Mouse (Mus musculus) urinary bladder, postnatal 25 days (tissue): Measurements from ENCODE around the gene Colq.

ENCODE experiments used
- DNase-seq: peaks from one replicate; pipeline ENCODE4 v3.0.0; 2022; ENCODE audit warnings: low spot score

The Colq gene

DNA sequence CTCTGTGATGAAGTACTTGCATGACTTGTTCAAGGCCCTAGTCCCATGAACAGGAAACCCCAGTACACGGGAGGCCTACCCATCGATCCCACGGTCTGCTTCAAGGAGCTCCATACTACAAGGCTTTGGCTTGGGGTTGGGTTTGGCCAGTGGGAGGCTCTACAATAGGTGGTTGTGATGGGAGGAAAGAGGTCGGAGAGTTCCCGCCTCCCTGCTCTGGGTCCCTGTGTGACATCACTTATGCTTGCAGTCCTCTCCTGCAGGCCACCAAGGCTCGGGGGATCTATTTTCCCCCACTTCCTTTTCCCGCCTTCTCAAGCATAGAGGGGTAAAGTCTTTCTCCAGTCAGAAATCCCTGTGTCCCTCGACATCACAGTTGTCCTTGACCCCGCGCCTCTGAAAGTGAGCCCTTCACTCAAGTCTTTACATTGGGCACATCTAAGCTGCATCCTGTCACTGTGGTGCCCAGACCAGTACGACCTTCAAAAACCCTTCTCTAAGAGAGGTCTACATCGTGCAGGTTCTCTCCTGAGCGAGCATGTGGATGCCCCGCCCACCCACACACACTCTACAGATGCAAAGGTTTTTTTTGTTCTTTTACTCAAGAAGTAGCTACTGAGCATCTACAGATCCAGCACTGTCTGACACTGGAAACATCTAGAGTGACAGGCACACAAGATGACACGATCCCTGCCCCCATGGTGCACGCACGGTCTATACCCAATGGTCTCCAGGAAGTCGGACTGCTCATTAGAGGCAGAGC lies 16.1 kb downstream of the Colq start:
- DNase-seq = no peak

DNA sequence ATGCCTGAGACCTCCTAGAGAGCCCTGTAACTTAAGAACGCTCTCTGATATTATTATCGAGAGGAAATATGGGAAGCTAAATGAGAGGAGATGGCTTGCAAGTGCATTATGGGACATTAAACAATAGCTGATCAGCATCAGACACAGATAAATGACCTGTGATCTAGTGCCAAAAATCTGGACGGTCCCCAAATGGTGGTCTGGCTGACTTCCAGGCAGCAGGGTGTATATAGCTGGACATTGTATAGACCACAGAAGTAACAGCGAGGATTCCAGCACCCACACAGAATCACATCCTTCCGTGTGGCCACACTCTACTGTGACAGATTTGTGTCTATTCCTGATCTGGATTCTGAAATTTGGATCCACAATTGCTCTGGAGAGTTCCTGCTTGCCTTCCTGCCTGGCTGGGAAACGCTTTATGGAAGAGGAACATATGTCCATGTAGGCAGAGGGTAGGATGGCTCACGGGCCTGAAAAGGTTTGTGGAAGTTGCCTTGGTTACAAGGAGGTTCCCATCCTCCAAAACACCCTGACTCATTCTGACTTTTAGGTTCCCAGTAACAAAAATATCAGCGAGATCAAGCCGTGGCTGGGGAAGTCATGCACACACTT lies 18.5 kb downstream of the Colq start:
- no peak for DNase-seq

DNA sequence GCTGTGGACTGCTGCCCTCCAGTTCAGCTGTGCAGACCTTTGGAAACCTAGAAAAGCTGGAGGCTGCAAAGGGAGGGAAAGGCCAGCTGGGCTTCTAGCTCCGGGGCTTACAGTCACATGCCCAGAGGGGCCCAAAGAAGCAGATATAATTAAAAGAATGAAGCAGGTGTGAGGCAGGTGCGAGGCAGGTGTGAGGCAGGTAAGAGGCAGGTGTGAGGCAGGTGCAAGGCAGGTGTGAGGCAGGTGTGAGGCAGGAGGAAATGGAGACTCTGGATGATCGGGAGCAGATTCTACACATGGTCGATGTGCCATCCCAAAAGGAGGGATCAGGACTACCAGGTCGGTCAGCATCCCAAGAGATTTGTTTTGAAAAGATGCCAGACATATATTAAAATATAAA lies 19.7 kb downstream of the Colq start:
- no peak for DNase-seq

- DNase-seq = no peak
Measured at GRCm38 (mm10) chr14:31570131-31570951, 20.8 kb downstream of the Colq start.

- no peak for DNase-seq
Measured at GRCm38 (mm10) chr14:31569151-31569631, 22.0 kb downstream of the Colq start.

GRCm38 (mm10) chr14:31565478-31566212 lies 25.5 kb downstream of the Colq start:
- no peak for DNase-seq

GRCm38 (mm10) chr14:31564452-31565179 lies 26.5 kb downstream of the Colq start:
- peak; percentile 14 for DNase-seq

DNA sequence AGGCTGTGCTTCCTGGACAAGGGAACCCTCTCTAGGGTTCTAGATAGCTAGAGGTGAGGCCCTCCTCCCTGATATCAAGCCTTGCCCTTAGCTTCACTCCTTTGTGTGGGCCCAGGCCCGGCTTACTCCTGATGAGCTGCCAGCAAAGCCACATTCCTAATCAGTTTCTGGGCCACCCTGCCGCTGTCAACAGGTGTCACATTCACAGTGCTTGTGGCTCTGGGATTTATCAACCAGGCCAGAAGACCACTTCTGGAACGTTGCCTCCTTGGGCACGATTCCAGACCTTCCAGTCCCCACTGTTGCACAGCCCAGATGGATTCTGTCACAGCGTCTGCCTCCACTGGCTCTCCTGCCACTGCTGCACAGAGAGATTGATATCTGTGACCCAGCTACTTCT lies 30.3 kb downstream of the Colq start:
- no peak for DNase-seq

GRCm38 (mm10) chr14:31559216-31559615 lies 31.9 kb downstream of the Colq start:
- DNase-seq = no peak

DNA sequence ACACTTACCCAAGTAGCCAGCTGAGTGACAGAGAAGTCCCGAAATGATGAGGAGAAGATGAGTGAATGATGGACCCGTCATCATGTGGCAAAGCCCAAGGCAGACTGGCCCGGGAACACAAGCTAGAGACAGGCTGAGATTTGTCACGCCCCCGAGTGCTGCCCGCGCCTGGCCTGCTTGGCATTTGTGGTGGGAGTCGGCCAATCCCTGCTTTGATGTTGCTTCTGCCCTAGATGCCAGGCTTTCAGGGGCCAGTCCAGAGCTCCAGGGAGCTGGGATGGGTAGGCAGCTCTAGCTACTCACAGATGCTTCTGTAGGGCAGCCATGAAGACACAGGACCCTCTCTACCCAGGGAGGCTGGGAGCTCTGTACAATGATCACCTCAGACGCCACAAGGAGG lies 33.4 kb downstream of the Colq start:
- no peak for DNase-seq

- no peak for DNase-seq
Measured at GRCm38 (mm10) chr14:31557273-31557672, 33.9 kb downstream of the Colq start.

GRCm38 (mm10) chr14:31556526-31557260 lies 34.5 kb downstream of the Colq start:
- DNase-seq = no peak

DNA sequence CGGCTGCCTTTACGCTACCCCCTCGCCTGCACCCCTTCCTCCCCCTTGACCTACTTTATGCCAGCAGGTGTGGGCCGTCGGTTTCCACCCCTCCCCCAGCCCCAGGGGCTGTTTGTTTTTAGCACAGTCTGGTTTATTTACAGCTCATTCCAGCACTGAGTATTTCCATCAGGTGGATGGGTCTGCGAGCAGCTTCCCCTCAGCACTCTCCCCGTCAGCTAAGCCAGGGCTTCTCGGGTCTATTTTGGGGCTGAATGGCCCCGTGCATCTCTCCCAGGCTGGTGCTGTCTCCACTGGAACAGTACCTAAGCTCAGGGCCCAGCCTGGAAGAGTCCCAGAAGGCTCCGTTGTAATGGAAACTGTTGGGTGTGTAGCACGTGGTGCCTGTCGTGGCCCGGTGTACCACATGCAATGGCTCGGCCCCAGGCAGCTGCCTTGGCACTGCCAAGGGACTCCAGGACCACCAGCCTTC lies 35.1 kb downstream of the Colq start:
- DNase-seq = no peak

- no peak for DNase-seq
Measured at GRCm38 (mm10) chr14:31555021-31555420, 36.1 kb downstream of the Colq start.

GRCm38 (mm10) chr14:31543885-31544442 lies 47.2 kb downstream of the Colq start:
- DNase-seq = no peak

DNA sequence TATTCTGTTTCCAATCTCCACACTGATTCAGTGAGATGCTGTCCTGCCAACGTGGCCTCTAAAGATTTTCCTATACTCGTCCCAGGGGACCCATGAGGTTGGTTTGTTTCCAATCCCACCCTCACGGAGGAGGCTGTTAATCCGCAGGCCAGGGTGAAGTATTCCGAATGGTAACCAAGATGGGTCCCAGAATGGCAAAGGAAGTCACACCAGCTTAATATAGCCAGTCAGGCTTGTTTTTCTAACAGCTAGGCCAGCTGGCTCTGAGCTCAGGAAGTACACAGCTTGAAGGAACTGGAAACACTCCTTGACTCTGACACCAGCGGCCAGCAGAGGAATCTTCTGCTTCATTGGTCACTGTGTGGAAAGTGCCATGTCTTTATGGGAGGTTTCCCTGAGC lies 53.8 kb downstream of the Colq start:
- no peak for DNase-seq

GRCm38 (mm10) chr14:31532656-31533055 lies 58.5 kb downstream of the Colq start:
- no peak for DNase-seq

- DNase-seq = no peak
Measured at GRCm38 (mm10) chr14:31531506-31532148, 59.5 kb downstream of the Colq start.

DNA sequence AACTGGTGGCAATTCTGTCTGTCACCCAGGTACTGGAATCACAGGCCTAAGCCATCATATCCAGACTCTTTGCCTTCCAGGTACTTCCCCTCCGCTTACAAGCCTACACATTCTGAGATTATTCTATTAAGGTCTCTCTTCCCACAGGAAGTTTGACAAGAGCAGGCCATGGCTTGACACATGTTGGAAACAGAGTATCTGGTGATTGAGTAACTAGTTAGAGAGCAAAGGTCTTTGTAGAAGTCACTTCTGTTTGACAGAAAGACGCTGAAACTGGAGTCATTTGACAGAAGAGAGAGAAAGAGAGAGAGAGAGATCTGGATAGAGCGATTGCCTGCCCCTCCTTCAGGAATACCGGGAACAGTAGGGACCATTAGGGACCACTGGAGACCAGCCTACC lies 60.3 kb downstream of the Colq start:
- DNase-seq = no peak
